Mouse (Mus musculus): ENCODE measurements around the gene Utp11.
A peak's percentile ranks its signal among the peaks of the same experiment; 100 is the strongest.

DNA sequence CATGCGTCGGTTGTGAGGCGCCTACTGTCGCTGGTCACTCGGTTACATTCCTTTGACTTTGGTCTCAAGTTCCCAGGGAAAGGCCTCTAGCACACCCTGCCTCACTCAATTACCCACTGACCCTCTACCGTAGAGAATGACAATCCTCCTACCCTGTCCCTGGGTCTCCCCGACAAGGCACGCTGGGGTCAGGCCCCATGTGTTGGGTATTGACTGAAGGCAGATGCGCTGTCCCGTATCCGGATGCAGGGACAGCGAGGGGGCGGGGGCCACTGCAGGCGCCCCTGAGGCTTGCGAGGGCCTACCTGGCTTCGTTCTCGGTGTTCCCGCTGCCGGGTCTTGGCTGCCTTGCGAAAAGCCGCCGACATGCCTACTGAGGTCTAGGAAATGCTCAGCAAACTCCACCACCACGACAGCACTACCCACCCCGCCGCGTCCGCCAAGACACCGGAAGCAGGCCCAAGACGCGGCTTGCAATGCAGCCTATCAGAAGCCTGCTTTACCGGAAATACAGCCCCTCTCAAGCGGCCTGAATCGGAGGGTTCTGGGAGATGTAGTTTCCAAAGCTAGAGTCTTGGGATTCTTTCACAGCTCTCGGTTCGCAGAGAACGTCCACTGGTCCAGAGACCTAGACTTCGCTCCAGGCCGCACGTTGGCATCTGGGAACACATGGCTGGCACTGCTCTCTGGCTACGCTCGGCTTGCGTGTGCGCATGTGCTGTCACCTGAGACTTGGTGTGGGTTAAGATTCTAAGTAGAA lies at the start of gene Utp11:
- no peak for TF ChIP-seq CTCF (IDR thresholded peaks at IDR 0.05; ENCODE audit: low read depth, low read length)
- TF ChIP-seq POLR2A (IDR thresholded peaks at IDR 0.05; ENCODE audit: extremely low read depth, insufficient read depth, low read length): peak; percentile 64; the same call in 1 of the 2 replicates
